Mouse (Mus musculus) heart, embryonic 11.5 days (tissue): ENCODE measurements at regions not wholly inside any gene's neighbourhood (a gene's known extent, or its start where the extent isn't known, plus 50 kb on each side); places are given as distances from the start of the nearest gene placed in this dataset.

Source experiments
- ATAC-seq: fragments of 200-750 bp; cut with Nextera tagmentation; replicated peaks from 2 replicates; pipeline ENCODE4 v1.8.0; 2017; ENCODE audit warnings: moderate library complexity; ENCODE audit not compliant: insufficient number of reproducible peaks, low FRiP score, low TSS enrichment
- H3K27ac ChIP-seq: fragments of 300-500 bp; sonication (generic); 2 replicates; pipeline ENCODE4 v1.5.1; 2014; ENCODE audit warnings: mild to moderate bottlenecking, low read depth, low read length
- H3K27me3 ChIP-seq: fragments of 300-500 bp; sonication (generic); 2 replicates; pipeline ENCODE4 v1.6.1; 2014; ENCODE audit warnings: mild to moderate bottlenecking, low read length, mixed read lengths; ENCODE audit not compliant: control insufficient read depth, insufficient read depth
- H3K36me3 ChIP-seq: fragments of 300-500 bp; sonication (generic); 2 replicates; pipeline ENCODE4 v1.6.1; 2014; ENCODE audit warnings: mild to moderate bottlenecking, low read length, moderate library complexity, mixed read lengths; ENCODE audit not compliant: control insufficient read depth, insufficient read depth
- H3K4me1 ChIP-seq: fragments of 300-500 bp; sonication (generic); 2 replicates; pipeline ENCODE4 v1.6.1; 2014; ENCODE audit warnings: low read length; ENCODE audit not compliant: control insufficient read depth, insufficient read depth
- H3K4me2 ChIP-seq: fragments of 300-500 bp; sonication (generic); 2 replicates; pipeline ENCODE4 v1.6.1; 2014; ENCODE audit warnings: mild to moderate bottlenecking, moderate library complexity
- H3K4me3 ChIP-seq: fragments of 300-500 bp; sonication (generic); 2 replicates; pipeline ENCODE4 v1.5.1; 2014; ENCODE audit warnings: low read depth, low read length
- H3K9ac ChIP-seq: fragments of 300-500 bp; sonication (generic); 2 replicates; pipeline ENCODE4 v1.6.1; 2014; ENCODE audit warnings: mild to moderate bottlenecking, low read depth, low read length, moderate library complexity
- H3K9me3 ChIP-seq: fragments of 300-500 bp; sonication (generic); replicated peaks from 2 replicates; pipeline ENCODE4 v1.6.1; 2016; ENCODE audit warnings: low read length; ENCODE audit not compliant: control insufficient read depth
- WGBS: fragments of 180-500 bp; shearing (Covaris S2); extraction: QIAGEN DNeasy Blood & Tissue Kit; methylation state at CpG from one replicate; pipeline ENCODE4 v1.1.7; 2014; ENCODE audit not compliant: insufficient replicate concordance; 5-methylcytosine and 5-hydroxymethylcytosine counted together

DNA sequence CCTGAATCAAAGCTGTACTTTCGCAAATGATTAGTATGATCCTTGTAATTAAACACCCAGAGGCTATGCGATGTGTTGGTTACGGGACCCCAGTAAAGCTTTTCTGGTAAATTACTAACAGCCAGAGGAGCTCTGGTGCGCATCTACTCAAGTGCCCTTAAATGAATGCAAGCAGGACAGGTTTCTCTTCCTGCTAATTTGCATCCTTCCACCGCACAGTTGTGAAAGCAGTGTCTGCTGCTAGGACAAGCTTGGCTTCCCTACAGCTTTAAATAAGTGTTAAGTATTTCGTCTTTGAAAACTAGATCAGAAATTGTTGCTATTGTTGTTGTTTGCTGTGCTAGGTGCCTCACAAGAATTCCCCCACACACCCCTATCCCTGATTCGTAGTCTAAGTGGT lies 62.4 kb upstream of the Supt20 start:
- Histone ChIP-seq H3K27ac (no peak overlapping the region), H3K27me3 (no peaks in the 10 kb centered on the region), H3K4me1 (no peaks in the 10 kb centered on the region), H3K36me3 (no peaks in the 10 kb centered on the region), H3K4me2 (no peak overlapping the region), H3K9me3 (peaks cover 2% of the 10 kb centered on the region), H3K4me3 (no peak overlapping the region), H3K9ac (no peak overlapping the region)
- no peak for ATAC-seq
- WGBS, result 83% methylated on average over 7 of the region's 7 CpGs

DNA sequence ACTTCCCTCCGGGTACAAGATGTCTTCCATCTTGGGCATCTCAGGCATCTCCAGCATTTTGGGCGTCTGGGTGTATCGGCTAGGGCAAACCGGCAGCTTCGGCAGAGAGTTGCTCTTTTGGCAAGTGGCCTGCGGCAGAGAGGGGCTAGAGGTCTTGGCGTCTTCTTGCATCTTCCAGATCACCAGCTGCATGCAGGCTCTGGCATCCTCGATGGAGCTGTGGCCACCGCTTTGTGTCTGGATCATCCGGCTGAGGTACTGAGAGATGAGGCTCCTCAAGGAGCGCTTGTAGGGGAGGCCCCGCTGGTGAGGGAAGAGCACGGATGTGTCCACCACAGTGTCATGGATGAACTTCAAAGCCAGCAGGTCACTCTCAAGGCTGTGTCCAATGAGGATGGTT lies 59.9 kb upstream of the Supt20 start:
- no peaks in the 10 kb centered on the region for H3K36me3 ChIP-seq
- H3K27ac ChIP-seq, result no peak overlapping the region
- no peaks in the 10 kb centered on the region for H3K4me1 ChIP-seq
- no peaks in the 10 kb centered on the region for H3K27me3 ChIP-seq
- peaks cover 2% of the 10 kb centered on the region for H3K9me3 ChIP-seq
- no peak overlapping the region for H3K4me2 ChIP-seq
- H3K4me3 ChIP-seq, result no peak overlapping the region
- WGBS, result 91% methylated on average over 13 of the region's 13 CpGs
- no peak for ATAC-seq
- no peak overlapping the region for H3K9ac ChIP-seq

DNA sequence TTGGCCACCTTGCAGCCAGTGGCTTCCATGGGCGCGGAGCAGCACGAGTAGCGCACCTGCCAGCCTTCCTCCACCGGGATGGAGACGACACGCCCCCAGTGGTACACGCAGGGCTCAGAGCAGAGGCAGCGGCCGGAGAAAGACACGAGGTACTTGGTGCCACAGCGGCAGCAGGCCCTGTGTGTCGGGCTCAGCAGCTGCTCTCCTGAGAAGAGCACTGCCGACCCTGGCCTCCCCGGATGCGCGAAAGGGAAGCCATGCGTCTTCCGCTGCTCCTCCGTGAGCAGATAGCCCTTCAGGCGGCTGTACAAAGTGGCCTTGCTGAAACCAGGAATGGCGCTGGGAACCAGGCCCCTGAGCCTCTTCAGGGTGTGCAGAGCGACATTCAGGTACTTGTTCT lies 59.2 kb upstream of the Supt20 start:
- H3K27me3 ChIP-seq, result no peaks in the 10 kb centered on the region
- H3K27ac ChIP-seq, result no peak overlapping the region
- no peak overlapping the region for H3K4me3 ChIP-seq
- H3K9ac ChIP-seq, result no peak overlapping the region
- WGBS, result 86% methylated on average over 23 of the region's 23 CpGs
- no peak for ATAC-seq
- H3K36me3 ChIP-seq, result no peaks in the 10 kb centered on the region
- no peak overlapping the region for H3K4me2 ChIP-seq
- H3K9me3 ChIP-seq, result peaks cover 2% of the 10 kb centered on the region
- no peaks in the 10 kb centered on the region for H3K4me1 ChIP-seq

DNA sequence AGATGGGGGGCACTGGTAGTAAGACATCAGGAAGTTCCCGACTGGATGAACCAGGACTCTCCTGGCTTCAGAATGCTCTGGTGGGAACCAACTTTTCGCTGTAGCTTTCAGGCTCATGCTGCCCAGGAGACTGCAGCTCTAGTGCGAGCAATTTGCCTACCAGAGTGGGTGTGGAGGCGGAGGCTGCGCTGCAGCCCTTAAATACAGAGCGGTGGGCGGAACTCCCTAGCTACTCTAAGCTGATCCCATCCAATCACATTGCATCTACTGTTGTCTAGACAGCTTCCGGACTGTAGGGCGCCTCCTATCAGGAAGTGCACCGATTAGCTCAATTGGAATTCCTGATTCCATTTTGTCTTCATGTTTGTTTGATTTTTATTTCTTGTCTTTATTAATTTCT lies 58.2 kb upstream of the Supt20 start:
- 87% methylated on average over 10 of the region's 10 CpGs for WGBS
- H3K27me3 ChIP-seq, result no peaks in the 10 kb centered on the region
- peaks cover 2% of the 10 kb centered on the region for H3K9me3 ChIP-seq
- H3K9ac ChIP-seq, result no peak overlapping the region
- no peaks in the 10 kb centered on the region for H3K4me1 ChIP-seq
- H3K4me2 ChIP-seq, result no peak overlapping the region
- no peak for ATAC-seq
- no peaks in the 10 kb centered on the region for H3K36me3 ChIP-seq
- no peak overlapping the region for H3K27ac ChIP-seq
- H3K4me3 ChIP-seq, result no peak overlapping the region
